Mouse (Mus musculus): ENCODE results near the gene Tex13c1. TPM values are rescaled to one million over a fixed set of nuclear protein-coding genes. Genes with fewer than 3 reads are reported as not detected.

Gene Tex13c1
- not detected in 4 replicates for total RNA-seq (2023; ENCODE audit: inconsistent age)

GRCm38 (mm10) chrX:43590860-43591259 is at the start of gene Tex13c1:
TSS of gene Tex13c1 (plus strand) at chrX:43591160.

Other genes starting within 250 kb of the Tex13c1 start
- not detected in 4 replicates for gene Tenm1, start 162.0 kb upstream of the Tex13c1 start, total RNA-seq (2023; ENCODE audit: inconsistent age)

Measured in B cell, adult (primary cell).